Comparison of ENCODE assay signal across 23 mouse cellular contexts in genomic region chr7:125541026-125541425, GRCm38 (mm10).
"Had no signal": no experiment of that assay in that cellular context is flagged by ENCODE, and none has a peak within 500 bp of the region (broad histone marks: within the 10 kb centered on the region; RNA-seq: fewer than 3 reads in every experiment).

No protein-coding gene starts in this region.

- H3K27me3 ChIP-seq: heart, embryonic 12.5 days; hindbrain, embryonic 12.5 days; limb, embryonic 12.5 days had no signal

- H3K36me3 ChIP-seq: heart, embryonic 12.5 days; hindbrain, embryonic 10.5 days; hindbrain, embryonic 12.5 days; limb, embryonic 10.5 days; limb, embryonic 12.5 days had no signal

- H3K9me3 ChIP-seq: heart, embryonic 12.5 days; hindbrain, embryonic 10.5 days; hindbrain, embryonic 12.5 days; limb, embryonic 10.5 days; limb, embryonic 12.5 days had no signal

- DNase-seq: gastrocnemius, adult 2 months; gastrocnemius, postnatal 10 days; gastrocnemius, postnatal 25 days; heart, adult 2 months; heart, postnatal 4 days; kidney, adult 18-20 months; kidney, adult 8-10 months; kidney, postnatal 10 days; kidney, postnatal 25 days; kidney, postnatal 4 days; liver had no signal

- H3K9ac ChIP-seq: heart, embryonic 12.5 days; hindbrain, embryonic 12.5 days; hindbrain, embryonic 14.5 days; limb, embryonic 12.5 days; liver, embryonic 14.5 days had no signal

- H3K4me3 ChIP-seq: gastrocnemius, adult 2 months; heart, adult 2 months; heart, embryonic 12.5 days; hindbrain, embryonic 10.5 days; hindbrain, embryonic 12.5 days; layer of hippocampus, adult 2 months; left cerebral cortex, adult 2 months; limb, embryonic 10.5 days; limb, embryonic 12.5 days had no signal

- ATAC-seq: hindbrain, embryonic 16.5 days; inflammation-experienced regulatory T-cells, adult 6 months; intestine, postnatal 0 days had no signal

- H3K27ac ChIP-seq: gastrocnemius, adult 2 months; heart, adult 2 months; hindbrain, embryonic 10.5 days; hindbrain, embryonic 12.5 days; hindbrain, embryonic 14.5 days; layer of hippocampus, adult 2 months; left cerebral cortex, adult 2 months; limb, embryonic 10.5 days; limb, embryonic 12.5 days; liver, embryonic 14.5 days had no signal

- H3K4me2 ChIP-seq: heart, embryonic 12.5 days; hindbrain, embryonic 12.5 days; hindbrain, embryonic 14.5 days; limb, embryonic 12.5 days had no signal

- H3K4me1 ChIP-seq: heart, embryonic 12.5 days had no signal
